Mouse (Mus musculus) midbrain, embryonic 13.5 days (tissue): ENCODE results near the gene Serpina1a. TPM values are rescaled to one million over a fixed set of nuclear protein-coding genes. Genes with fewer than 3 reads are reported as not detected.
"Not testable (repeated sequence)": the region's sequence is repeated elsewhere in the genome, so short reads cannot be mapped to it uniquely, and the experiment has no call there.

Experiments
- ATAC-seq: fragments of 200-750 bp; cut with Nextera tagmentation; 2 replicates; pipeline ENCODE4 v1.8.0; 2017; ENCODE audit warnings: mild to moderate bottlenecking, moderate TSS enrichment, moderate library complexity
- H3K27ac ChIP-seq: fragments of 300-500 bp; sonication (generic); 2 replicates; pipeline ENCODE4 v1.5.1; 2015; ENCODE audit warnings: inconsistent platforms, mild to moderate bottlenecking, moderate library complexity
- H3K27me3 ChIP-seq: fragments of 300-500 bp; sonication (generic); 2 replicates; pipeline ENCODE4 v1.6.1; 2015; ENCODE audit warnings: mild to moderate bottlenecking, inconsistent platforms
- H3K36me3 ChIP-seq: fragments of 300-500 bp; sonication (generic); 2 replicates; pipeline ENCODE4 v1.6.1; 2015; ENCODE audit warnings: mild to moderate bottlenecking, inconsistent platforms
- H3K4me1 ChIP-seq: fragments of 300-500 bp; sonication (generic); replicated peaks from 2 replicates; pipeline ENCODE4 v1.6.1; 2015; ENCODE audit warnings: inconsistent platforms
- H3K4me2 ChIP-seq: fragments of 300-500 bp; sonication (generic); replicated peaks from 2 replicates; pipeline ENCODE4 v1.6.1; 2015; ENCODE audit warnings: moderate library complexity, mild to moderate bottlenecking, inconsistent platforms
- H3K4me3 ChIP-seq: fragments of 300-500 bp; sonication (generic); replicated peaks from 2 replicates; pipeline ENCODE4 v1.5.1; 2015; ENCODE audit warnings: mild to moderate bottlenecking, inconsistent platforms
- H3K9ac ChIP-seq: fragments of 300-500 bp; sonication (generic); replicated peaks from 2 replicates; pipeline ENCODE4 v1.6.1; 2015; ENCODE audit warnings: mild to moderate bottlenecking, inconsistent platforms
- H3K9me3 ChIP-seq: fragments of 300-500 bp; sonication (generic); 2 replicates; pipeline ENCODE4 v1.6.1; 2016; ENCODE audit warnings: mild to moderate bottlenecking, inconsistent platforms
- WGBS: fragments of 180-500 bp; shearing (Covaris S2); methylation state at CpG from one replicate; pipeline ENCODE4 v1.1.7; 2015; 5-methylcytosine and 5-hydroxymethylcytosine counted together
- polyA plus RNA-seq: library from polyadenylated mRNA; unstranded; fragments of >200 nt; fragmentation: Nextera tagmentation; extraction: Ambion mirVana; gene quantifications from 2 replicates; pipeline ENCODE4 v1.2.1, GENCODE M21; 2015

Serpina1a gene
- polyA plus RNA-seq, 1 experiment from 2014 or later = 0.50 TPM

DNA sequence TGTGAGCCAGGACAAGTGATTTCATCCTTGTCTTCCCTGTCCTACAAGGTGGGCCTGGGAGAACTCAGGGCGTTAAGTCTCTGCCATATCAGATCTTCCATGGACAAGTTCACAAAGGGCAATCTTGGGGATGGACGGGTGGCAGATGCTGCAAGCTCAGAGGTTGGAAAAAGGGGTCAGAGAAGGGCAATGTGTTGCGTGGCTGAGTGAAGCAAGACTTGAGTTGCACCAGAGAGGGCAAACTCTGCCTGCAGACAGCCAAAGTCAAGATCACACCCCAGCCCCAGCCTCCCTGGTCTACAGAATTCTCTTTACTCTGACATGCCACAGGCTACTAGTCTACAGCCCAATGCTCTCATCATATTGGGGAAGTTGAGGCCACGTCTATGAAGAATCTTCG is 39.5 kb downstream of the Serpina1a start:
- not testable (repeated sequence) for H3K9ac ChIP-seq, H3K4me2 ChIP-seq, ATAC-seq, H3K27me3 ChIP-seq, H3K27ac ChIP-seq, H3K9me3 ChIP-seq, H3K4me3 ChIP-seq, H3K4me1 ChIP-seq, H3K36me3 ChIP-seq
- 75% methylated on average over 5 of the region's 5 CpGs for WGBS

Other genes with a start within 250 kb of the Serpina1a start
- 0.05 TPM in 1 of 2 replicates, not detected in the other for gene Serpina10, start 232.1 kb downstream of the Serpina1a start, polyA plus RNA-seq
- gene Serpina6, start 206.3 kb downstream of the Serpina1a start, polyA plus RNA-seq = 0.26 TPM in 1 of 2 replicates, not detected in the other
- not detected in 2 replicates for gene Serpina16, start 187.4 kb downstream of the Serpina1a start, polyA plus RNA-seq
- 0.13 TPM in 1 of 2 replicates, not detected in the other for gene Serpina1f, start 168.0 kb downstream of the Serpina1a start, polyA plus RNA-seq
- gene Serpina1d, start 90.0 kb downstream of the Serpina1a start, polyA plus RNA-seq = not detected in 2 replicates
- 1.1 TPM in 1 of 2 replicates, not detected in the other for gene Serpina1b, start 33.2 kb downstream of the Serpina1a start, polyA plus RNA-seq
- gene Serpina1c, start 41.3 kb upstream of the Serpina1a start, polyA plus RNA-seq = 0.22 TPM in 1 of 2 replicates, not detected in the other
- 0.16 TPM in 1 of 2 replicates, not detected in the other for gene Serpina1e, start 95.4 kb upstream of the Serpina1a start, polyA plus RNA-seq
- gene Serpina11, start 126.4 kb upstream of the Serpina1a start, polyA plus RNA-seq = not detected in 2 replicates
- not detected in 2 replicates for gene Serpina9, start 150.2 kb upstream of the Serpina1a start, polyA plus RNA-seq
- gene Serpina12, start 180.9 kb upstream of the Serpina1a start, polyA plus RNA-seq = not detected in 2 replicates
- gene Serpina5, start 237.6 kb upstream of the Serpina1a start, polyA plus RNA-seq = not detected in 2 replicates
- not detected in 2 replicates for gene Serpina3a, start 249.2 kb upstream of the Serpina1a start, polyA plus RNA-seq